Mouse (Mus musculus) lung, embryonic 15.5 days (tissue): ENCODE measurements around the gene Best3. TPM values are rescaled to one million over a fixed set of nuclear protein-coding genes. Genes with fewer than 3 reads are reported as not detected.

Source experiments
- ATAC-seq: fragments of 200-750 bp; cut with Nextera tagmentation; 2 replicates; pipeline ENCODE4 v1.8.0; 2017; ENCODE audit warnings: moderate number of reproducible peaks, borderline replicate concordance; ENCODE audit not compliant: low FRiP score, low TSS enrichment; ENCODE audit errors: extremely low read depth
- H3K27ac ChIP-seq: fragments of 300-500 bp; sonication (generic); 2 replicates; pipeline ENCODE4 v1.5.1; 2015; ENCODE audit warnings: moderate library complexity, mild to moderate bottlenecking, inconsistent platforms
- H3K27me3 ChIP-seq: fragments of 300-500 bp; sonication (generic); 2 replicates; pipeline ENCODE4 v1.6.1; 2015; ENCODE audit warnings: inconsistent platforms
- H3K36me3 ChIP-seq: fragments of 300-500 bp; sonication (generic); 2 replicates; pipeline ENCODE4 v1.6.1; 2015; ENCODE audit warnings: inconsistent platforms
- H3K4me1 ChIP-seq: fragments of 300-500 bp; sonication (generic); 2 replicates; pipeline ENCODE4 v1.6.1; 2015; ENCODE audit warnings: inconsistent platforms
- H3K4me2 ChIP-seq: fragments of 300-500 bp; sonication (generic); 2 replicates; pipeline ENCODE4 v1.6.1; 2015; ENCODE audit warnings: inconsistent platforms, mild to moderate bottlenecking, moderate library complexity
- H3K4me3 ChIP-seq: fragments of 300-500 bp; sonication (generic); 2 replicates; pipeline ENCODE4 v1.5.1; 2015; ENCODE audit warnings: mild to moderate bottlenecking, inconsistent platforms
- H3K9ac ChIP-seq: fragments of 300-500 bp; sonication (generic); 2 replicates; pipeline ENCODE4 v1.6.1; 2015; ENCODE audit warnings: inconsistent platforms
- H3K9me3 ChIP-seq: fragments of 300-500 bp; sonication (generic); 2 replicates; pipeline ENCODE4 v1.6.1; 2016; ENCODE audit warnings: inconsistent platforms
- WGBS: fragments of 180-500 bp; shearing (Covaris S2); methylation state at CpG from one replicate; pipeline ENCODE4 v1.1.7; 2015; 5-methylcytosine and 5-hydroxymethylcytosine counted together
- polyA plus RNA-seq: library from polyadenylated mRNA; unstranded; fragments of >200 nt; fragmentation: Nextera tagmentation; extraction: Ambion mirVana; gene quantifications from 2 replicates; pipeline ENCODE4 v1.2.1, GENCODE M21; 2015

The Best3 gene
- polyA plus RNA-seq, 1 experiment from 2014 or later, result 0.14 TPM

DNA sequence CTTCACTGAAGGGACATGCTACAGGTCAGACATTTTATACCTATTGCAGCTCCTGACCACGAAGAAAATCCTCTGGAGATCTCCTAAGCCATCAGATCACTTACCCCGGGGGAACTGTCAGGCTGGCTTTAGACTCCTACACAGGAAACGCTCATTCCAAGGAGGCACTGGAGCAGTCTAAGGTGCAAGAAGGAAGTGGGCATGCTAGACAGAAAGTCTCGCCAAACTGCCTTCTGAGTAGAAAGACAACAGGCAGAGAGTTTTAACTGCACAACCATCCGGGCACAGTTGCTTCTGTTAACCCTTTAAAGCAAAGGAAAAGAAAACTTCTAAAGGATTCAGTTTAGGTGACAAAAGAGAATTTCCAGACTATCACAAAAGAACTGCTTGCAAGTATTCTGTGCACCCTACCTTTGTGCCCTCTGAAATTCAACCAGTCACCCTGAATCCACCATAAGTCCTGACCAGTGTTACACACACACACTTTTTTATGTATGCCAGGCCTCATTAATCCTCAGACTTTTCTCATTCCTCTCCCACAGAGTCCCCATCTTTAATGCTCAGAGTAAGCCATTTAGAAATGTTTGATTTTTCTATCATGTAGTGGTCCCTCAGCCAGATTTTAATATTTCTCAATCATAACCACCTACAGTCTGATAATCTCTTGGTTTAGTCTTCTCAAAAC is 28.1 kb upstream of the Best3 start:
- H3K9me3 ChIP-seq, result no peaks in the 10 kb centered on the region
- no peak overlapping the region for H3K4me3 ChIP-seq
- no peak for ATAC-seq
- no peak overlapping the region for H3K27ac ChIP-seq
- H3K27me3 ChIP-seq, result no peaks in the 10 kb centered on the region
- H3K4me2 ChIP-seq, result no peak overlapping the region
- H3K4me1 ChIP-seq, result no peaks in the 10 kb centered on the region
- no peak overlapping the region for H3K9ac ChIP-seq
- no peaks in the 10 kb centered on the region for H3K36me3 ChIP-seq
- 37% methylated on average over 5 of the region's 5 CpGs for WGBS

GRCm38 (mm10) chr10:116962152-116962551 is 24.0 kb upstream of the Best3 start:
- no peaks in the 10 kb centered on the region for H3K36me3 ChIP-seq
- H3K4me1 ChIP-seq, result peaks cover 6% of the 10 kb centered on the region
- no peak overlapping the region for H3K4me2 ChIP-seq
- no peaks in the 10 kb centered on the region for H3K27me3 ChIP-seq
- H3K4me3 ChIP-seq, result no peak overlapping the region
- no peak for ATAC-seq
- H3K9me3 ChIP-seq, result no peaks in the 10 kb centered on the region
- H3K27ac ChIP-seq, result no peak overlapping the region
- no peak overlapping the region for H3K9ac ChIP-seq
- 81% methylated on average over 14 of the region's 14 CpGs for WGBS

DNA sequence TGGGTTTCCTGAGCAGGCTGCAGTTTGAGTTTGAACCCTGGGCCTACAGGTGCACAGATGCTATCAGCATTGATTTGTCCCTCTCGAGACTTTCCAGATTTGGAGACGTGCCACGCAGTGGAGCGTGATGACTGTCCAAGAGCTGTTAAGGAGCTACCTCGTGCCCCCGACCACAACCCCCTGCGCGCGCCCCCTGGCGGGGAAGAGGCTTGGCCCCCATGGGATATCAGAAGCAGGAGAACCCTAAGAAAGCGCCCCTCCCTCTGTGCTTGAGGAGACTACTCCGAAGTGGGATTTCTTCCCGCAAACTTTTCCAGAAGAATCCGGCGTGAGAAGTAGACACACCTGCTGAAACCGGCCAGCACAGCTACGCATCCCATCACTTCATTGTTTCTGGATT is 23.3 kb upstream of the Best3 start:
- ATAC-seq, result no peak
- no peak overlapping the region for H3K9ac ChIP-seq
- H3K4me1 ChIP-seq, result peaks cover 6% of the 10 kb centered on the region
- H3K27ac ChIP-seq, result no peak overlapping the region
- H3K27me3 ChIP-seq, result no peaks in the 10 kb centered on the region
- no peaks in the 10 kb centered on the region for H3K9me3 ChIP-seq
- peak overlapping the region; percentile 28; the same call in 1 of the 2 replicates for H3K4me2 ChIP-seq
- H3K4me3 ChIP-seq, result no peak overlapping the region
- WGBS, result 49% methylated on average over 17 of the region's 17 CpGs
- H3K36me3 ChIP-seq, result no peaks in the 10 kb centered on the region

GRCm38 (mm10) chr10:116964084-116964483 is 22.0 kb upstream of the Best3 start:
- Histone ChIP-seq H3K36me3 (no peaks in the 10 kb centered on the region), H3K27me3 (no peaks in the 10 kb centered on the region), H3K27ac (no peak overlapping the region), H3K4me2 (peak overlapping the region; percentile 28), H3K4me3 (peak overlapping the region; percentile 20), H3K9ac (no peak overlapping the region), H3K9me3 (no peaks in the 10 kb centered on the region), H3K4me1 (peaks cover 6% of the 10 kb centered on the region)
- no peak for ATAC-seq
- WGBS, result 45% methylated on average over 11 of the region's 11 CpGs

DNA sequence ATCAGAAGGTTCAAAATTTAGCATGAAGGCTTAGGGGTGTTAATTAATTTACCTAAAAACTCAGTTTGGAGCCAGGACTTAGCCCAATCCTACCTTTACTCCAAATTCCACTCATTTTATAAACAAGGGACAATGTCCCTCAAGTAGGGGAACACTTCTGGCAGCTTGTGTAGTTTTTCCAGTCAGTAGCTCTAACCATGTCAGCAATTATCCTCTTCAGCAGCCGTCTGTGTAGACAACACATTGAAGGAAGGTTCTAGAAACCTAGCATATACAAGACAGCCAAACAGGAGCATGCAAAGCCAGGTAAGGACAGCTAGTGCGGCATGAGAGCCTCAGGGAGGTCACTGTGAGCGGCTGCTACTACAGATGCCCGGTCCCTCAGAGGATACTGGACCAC is 21.5 kb upstream of the Best3 start:
- Histone ChIP-seq H3K4me3 (no peak overlapping the region), H3K27ac (peak overlapping the region; percentile 73), H3K9ac (no peak overlapping the region), H3K27me3 (no peaks in the 10 kb centered on the region), H3K4me2 (no peak overlapping the region), H3K36me3 (no peaks in the 10 kb centered on the region), H3K4me1 (peaks cover 6% of the 10 kb centered on the region), H3K9me3 (no peaks in the 10 kb centered on the region)
- ATAC-seq, result no peak
- WGBS, result 61% methylated on average over 4 of the region's 4 CpGs

GRCm38 (mm10) chr10:116965297-116965696 is 20.8 kb upstream of the Best3 start:
- ATAC-seq, result peak; percentile 93
- no peaks in the 10 kb centered on the region for H3K9me3 ChIP-seq
- no peak overlapping the region for H3K4me2 ChIP-seq
- WGBS, result 33% methylated on average over 5 of the region's 5 CpGs
- H3K9ac ChIP-seq, result no peak overlapping the region
- H3K4me1 ChIP-seq, result peaks cover 6% of the 10 kb centered on the region
- H3K4me3 ChIP-seq, result no peak overlapping the region
- H3K27me3 ChIP-seq, result no peaks in the 10 kb centered on the region
- peak overlapping the region; percentile 79 for H3K27ac ChIP-seq
- H3K36me3 ChIP-seq, result no peaks in the 10 kb centered on the region

DNA sequence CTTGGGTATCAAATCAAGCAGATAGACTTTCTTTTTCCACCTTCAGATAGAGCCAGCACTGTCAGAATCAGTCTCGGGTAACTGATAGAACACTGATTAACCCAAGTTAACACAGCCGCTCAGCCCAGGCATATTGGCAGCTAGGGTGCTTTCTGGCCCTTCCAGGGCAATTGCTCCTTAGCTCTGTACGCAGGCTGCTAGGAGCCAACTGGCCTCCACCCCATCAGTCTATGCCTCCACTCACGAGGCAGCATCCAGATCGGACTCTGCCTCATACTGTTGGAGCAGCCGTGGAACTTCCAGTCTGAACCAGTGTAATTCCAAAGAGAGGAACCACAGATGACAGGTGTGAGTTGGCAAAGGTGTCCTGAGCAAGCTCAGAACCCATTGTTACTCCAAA is 20.0 kb upstream of the Best3 start:
- no peak overlapping the region for H3K4me3 ChIP-seq
- WGBS, result 51% methylated on average over 6 of the region's 6 CpGs
- peaks cover 6% of the 10 kb centered on the region for H3K4me1 ChIP-seq
- H3K9me3 ChIP-seq, result no peaks in the 10 kb centered on the region
- H3K4me2 ChIP-seq, result no peak overlapping the region
- H3K36me3 ChIP-seq, result no peaks in the 10 kb centered on the region
- no peak overlapping the region for H3K9ac ChIP-seq
- peak overlapping the region; percentile 79 for H3K27ac ChIP-seq
- no peaks in the 10 kb centered on the region for H3K27me3 ChIP-seq
- ATAC-seq, result no peak

DNA sequence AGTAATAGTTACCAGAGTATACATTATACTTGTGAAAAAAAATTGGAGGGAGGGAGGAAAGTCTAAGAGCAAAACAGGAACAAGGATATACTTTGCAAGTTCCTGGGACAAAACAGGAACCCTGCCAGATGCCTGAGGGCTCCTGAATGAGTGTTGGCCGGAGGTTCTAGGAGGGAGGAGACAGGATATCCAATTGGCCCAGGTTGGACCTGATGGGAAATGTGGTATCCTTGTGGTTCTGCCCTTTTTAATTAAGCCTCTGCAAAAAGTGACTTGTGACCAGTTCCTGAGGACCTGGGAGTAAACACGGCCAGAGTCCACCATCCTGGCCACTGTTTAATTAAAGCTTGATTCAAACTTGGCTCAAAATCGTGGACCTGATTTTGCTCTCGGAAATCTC is 17.4 kb upstream of the Best3 start:
- Histone ChIP-seq H3K4me2 (no peak overlapping the region), H3K27me3 (no peaks in the 10 kb centered on the region), H3K4me1 (peaks cover 6% of the 10 kb centered on the region), H3K36me3 (no peaks in the 10 kb centered on the region), H3K9ac (no peak overlapping the region), H3K4me3 (no peak overlapping the region), H3K27ac (no peak overlapping the region), H3K9me3 (no peaks in the 10 kb centered on the region)
- 72% methylated on average over 4 of the region's 4 CpGs for WGBS
- ATAC-seq, result no peak

GRCm38 (mm10) chr10:116972509-116972908 is 13.6 kb upstream of the Best3 start, which contains the start of gene Gm10271:
TSS of gene Gm10271 (minus strand) at chr10:116972609.
- no peaks in the 10 kb centered on the region for H3K9me3 ChIP-seq
- H3K9ac ChIP-seq, result no peak within 1 kb of the TSS
- no peaks in the 10 kb centered on the region for H3K4me1 ChIP-seq
- H3K27ac ChIP-seq, result no peak within 1 kb of the TSS
- H3K4me3 ChIP-seq, result no peak within 1 kb of the TSS
- no peaks in the 10 kb centered on the region for H3K27me3 ChIP-seq
- no peak for ATAC-seq
- no peak within 1 kb of the TSS for H3K4me2 ChIP-seq
- no peaks in the 10 kb centered on the region for H3K36me3 ChIP-seq
- 97% methylated on average over 6 of the region's 6 CpGs for WGBS

GRCm38 (mm10) chr10:116977455-116977854 is 8.7 kb upstream of the Best3 start:
- H3K4me1 ChIP-seq, result no peaks in the 10 kb centered on the region
- no peaks in the 10 kb centered on the region for H3K27me3 ChIP-seq
- H3K4me3 ChIP-seq, result no peak overlapping the region
- H3K4me2 ChIP-seq, result no peak overlapping the region
- WGBS, result 37% methylated on average over 4 of the region's 4 CpGs
- H3K36me3 ChIP-seq, result no peaks in the 10 kb centered on the region
- H3K27ac ChIP-seq, result no peak overlapping the region
- H3K9ac ChIP-seq, result no peak overlapping the region
- ATAC-seq, result no peak
- H3K9me3 ChIP-seq, result no peaks in the 10 kb centered on the region

- no peak overlapping the region for H3K4me3 ChIP-seq
- no peaks in the 10 kb centered on the region for H3K27me3 ChIP-seq
- H3K36me3 ChIP-seq, result no peaks in the 10 kb centered on the region
- H3K9ac ChIP-seq, result no peak overlapping the region
- no peaks in the 10 kb centered on the region for H3K4me1 ChIP-seq
- H3K4me2 ChIP-seq, result no peak overlapping the region
- no peak overlapping the region for H3K27ac ChIP-seq
- 67% methylated on average over 2 of the region's 2 CpGs for WGBS
- no peaks in the 10 kb centered on the region for H3K9me3 ChIP-seq
- ATAC-seq, result no peak
Measured at GRCm38 (mm10) chr10:116977858-116978257, 8.3 kb upstream of the Best3 start.

DNA sequence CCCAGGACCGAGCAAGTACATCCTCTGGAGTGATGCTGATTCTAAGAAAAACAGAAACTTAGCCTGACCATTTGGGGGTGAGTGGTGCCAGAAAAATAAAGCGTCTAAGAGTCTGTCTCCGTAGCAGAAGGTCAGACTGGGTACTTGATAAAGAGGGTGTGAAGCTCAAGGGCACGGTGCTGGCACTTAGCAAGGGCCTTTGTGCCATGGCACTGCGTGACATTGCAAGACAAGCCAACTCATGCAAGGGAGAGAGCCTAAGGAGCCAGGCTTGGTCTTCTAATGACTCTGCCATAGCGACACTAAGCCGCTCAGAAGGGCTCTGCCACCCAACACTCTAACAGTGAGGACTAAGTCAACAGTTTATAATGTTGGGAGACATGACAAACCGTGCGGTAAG is 7.3 kb upstream of the Best3 start:
- H3K4me3 ChIP-seq, result no peak overlapping the region
- H3K4me1 ChIP-seq, result no peaks in the 10 kb centered on the region
- WGBS, result 61% methylated on average over 9 of the region's 9 CpGs
- no peak overlapping the region for H3K27ac ChIP-seq
- H3K9me3 ChIP-seq, result no peaks in the 10 kb centered on the region
- no peak overlapping the region for H3K9ac ChIP-seq
- no peaks in the 10 kb centered on the region for H3K27me3 ChIP-seq
- no peaks in the 10 kb centered on the region for H3K36me3 ChIP-seq
- no peak overlapping the region for H3K4me2 ChIP-seq
- no peak for ATAC-seq

GRCm38 (mm10) chr10:116980273-116980672 is 5.8 kb upstream of the Best3 start:
- H3K4me1 ChIP-seq, result no peaks in the 10 kb centered on the region
- no peak overlapping the region for H3K4me2 ChIP-seq
- no peaks in the 10 kb centered on the region for H3K27me3 ChIP-seq
- ATAC-seq, result no peak
- WGBS, result 58% methylated on average over 4 of the region's 4 CpGs
- H3K36me3 ChIP-seq, result no peaks in the 10 kb centered on the region
- no peak overlapping the region for H3K4me3 ChIP-seq
- H3K9me3 ChIP-seq, result no peaks in the 10 kb centered on the region
- no peak overlapping the region for H3K9ac ChIP-seq
- no peak overlapping the region for H3K27ac ChIP-seq
